Mouse (Mus musculus): ENCODE results near the gene Rassf5.
"Not testable (repeated sequence)": the region's sequence is repeated elsewhere in the genome, so short reads cannot be mapped to it uniquely, and the experiment has no call there.

Gene Rassf5

GRCm38 (mm10) chr1:131252516-131253250 is 7.6 kb upstream of the Rassf5 start:
- not testable (repeated sequence) for DNase-seq

DNA sequence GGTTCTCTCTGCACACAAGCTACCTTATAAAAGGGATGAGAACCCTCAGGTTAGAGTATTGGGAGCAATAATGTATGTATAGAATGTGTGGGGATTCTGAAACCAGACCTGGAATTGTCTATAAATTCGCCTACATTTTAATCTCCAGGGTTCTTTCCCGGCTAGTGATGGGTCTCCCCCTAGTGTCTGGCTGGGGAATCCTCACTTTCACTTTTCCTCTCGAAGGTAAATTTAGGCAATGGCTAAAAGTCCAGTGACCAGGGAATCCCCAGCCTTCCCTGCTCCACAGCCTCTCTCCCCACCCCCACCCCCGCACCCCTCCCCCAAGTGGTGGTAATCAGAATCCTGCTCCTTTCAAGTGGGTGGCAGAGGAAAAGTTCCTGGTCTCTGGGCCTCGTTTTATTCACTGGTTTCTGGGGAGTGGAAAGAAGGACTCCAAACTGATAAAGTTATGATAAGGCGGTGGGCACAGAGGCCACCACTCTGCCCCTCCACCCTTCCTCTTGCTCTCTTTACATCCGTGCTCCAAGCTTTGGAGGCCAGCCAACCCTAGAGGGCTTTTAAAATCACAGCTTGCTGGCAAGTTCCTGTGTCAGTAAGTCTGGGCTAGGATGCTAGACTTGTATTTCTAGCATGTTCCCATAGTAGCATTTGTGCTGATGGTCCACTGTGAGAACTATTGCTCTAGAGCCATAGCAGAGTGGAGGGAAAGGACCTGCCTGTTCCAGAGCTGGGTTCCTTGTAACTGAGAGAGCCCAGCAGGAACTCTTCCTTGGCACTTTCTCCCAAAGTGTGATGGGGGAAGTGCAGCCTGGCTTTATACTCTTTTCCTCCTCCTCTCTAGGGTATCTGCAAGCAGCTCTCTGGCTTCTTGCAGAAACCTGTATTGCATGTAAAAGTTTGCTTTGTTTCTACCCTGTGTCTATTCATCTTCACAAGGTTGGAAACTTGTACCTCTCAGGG is 1.7 kb upstream of the Rassf5 start:
- no peak for DNase-seq

DNA sequence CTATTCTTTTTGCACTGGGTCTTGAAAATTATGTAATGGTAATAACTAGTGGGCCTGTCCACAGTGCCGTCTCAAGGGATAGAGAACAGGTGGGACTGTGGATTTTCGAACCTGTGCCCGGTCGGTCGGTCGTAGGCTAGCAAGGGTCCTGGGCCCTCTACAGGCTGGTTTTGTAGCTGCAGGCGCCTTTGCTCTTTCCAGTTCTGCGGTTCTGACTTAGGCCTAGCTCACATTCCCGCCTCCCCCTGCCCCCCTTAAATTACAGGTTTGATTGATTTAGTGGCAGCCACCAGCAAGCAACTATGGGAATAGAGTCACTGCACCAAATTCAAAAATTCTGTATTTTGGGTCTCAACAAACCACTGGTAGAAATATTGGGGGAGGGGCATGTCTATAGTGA is 868 bp upstream of the Rassf5 start:
- DNase-seq = no peak

DNA sequence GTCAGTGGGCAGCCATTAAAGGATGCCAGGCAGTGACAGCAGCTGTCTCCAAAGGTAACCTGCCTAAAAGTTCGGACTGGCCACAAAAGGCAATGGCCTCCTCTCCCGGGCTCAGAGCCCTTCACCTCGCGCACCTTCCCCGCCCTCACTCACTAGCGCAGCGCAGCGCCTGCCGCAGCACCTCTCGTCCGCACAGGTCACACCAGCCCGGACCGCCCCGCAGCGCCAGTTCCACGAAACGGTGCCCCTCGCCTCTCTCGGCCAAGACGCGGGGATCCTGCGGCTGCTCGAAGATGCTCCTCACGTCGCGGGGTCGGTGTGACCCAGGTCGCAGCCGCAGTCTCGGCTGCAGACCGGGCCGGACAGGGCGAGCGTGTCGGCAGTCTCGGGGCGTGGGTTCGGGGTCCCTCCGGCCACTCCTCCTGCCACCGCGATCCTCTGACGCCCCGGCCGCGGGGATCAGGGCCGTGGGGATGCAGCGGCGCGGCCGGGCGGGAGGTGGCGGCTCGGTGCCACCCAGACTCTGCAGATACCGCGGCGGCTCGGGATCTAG is 446 bp downstream of the Rassf5 start:
- DNase-seq = peak; percentile 27

GRCm38 (mm10) chr1:131242956-131243355 is 2.1 kb downstream of the Rassf5 start:
- DNase-seq = no peak

- no peak for DNase-seq
These were observed 5.4 kb downstream of the Rassf5 start for GRCm38 (mm10) chr1:131239576-131240193.

GRCm38 (mm10) chr1:131238931-131239381 is 6.1 kb downstream of the Rassf5 start:
- peak; percentile 33 for DNase-seq

DNA sequence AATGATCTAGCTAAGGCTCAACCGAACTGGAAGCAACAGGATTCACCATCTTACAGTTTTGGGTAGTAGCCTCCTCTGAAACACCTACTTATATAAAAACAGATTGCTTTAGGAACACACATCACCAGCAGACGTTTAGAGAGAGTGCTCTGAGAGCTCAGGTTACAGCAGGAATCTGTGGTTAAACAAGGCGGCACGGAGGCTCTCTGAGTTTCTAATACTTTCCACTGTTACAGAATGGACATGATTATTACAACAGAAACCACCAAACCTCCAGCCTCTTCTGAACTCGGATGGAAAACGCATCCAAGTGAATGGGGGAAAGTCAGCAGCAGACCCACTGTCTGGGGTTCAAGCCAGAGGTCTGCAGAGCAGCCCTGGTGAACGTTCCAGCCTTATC is 9.0 kb downstream of the Rassf5 start:
- DNase-seq = no peak

GRCm38 (mm10) chr1:131233527-131233926 is 11.5 kb downstream of the Rassf5 start:
- no peak for DNase-seq

- no peak for DNase-seq
These were observed 16.4 kb downstream of the Rassf5 start for GRCm38 (mm10) chr1:131228659-131229058.

- DNase-seq = no peak
These were observed 16.8 kb downstream of the Rassf5 start for GRCm38 (mm10) chr1:131228225-131228624.

- DNase-seq = no peak
These were observed 20.1 kb downstream of the Rassf5 start for GRCm38 (mm10) chr1:131224848-131225471.

- no peak for DNase-seq
These were observed 21.7 kb downstream of the Rassf5 start for GRCm38 (mm10) chr1:131223345-131223744.

- DNase-seq = no peak
These were observed 23.1 kb downstream of the Rassf5 start for GRCm38 (mm10) chr1:131221822-131222590.

GRCm38 (mm10) chr1:131218933-131219332 is 26.1 kb downstream of the Rassf5 start:
- DNase-seq = no peak

- peak; percentile 15 for DNase-seq
These were observed 31.7 kb downstream of the Rassf5 start for GRCm38 (mm10) chr1:131213361-131213760.

DNA sequence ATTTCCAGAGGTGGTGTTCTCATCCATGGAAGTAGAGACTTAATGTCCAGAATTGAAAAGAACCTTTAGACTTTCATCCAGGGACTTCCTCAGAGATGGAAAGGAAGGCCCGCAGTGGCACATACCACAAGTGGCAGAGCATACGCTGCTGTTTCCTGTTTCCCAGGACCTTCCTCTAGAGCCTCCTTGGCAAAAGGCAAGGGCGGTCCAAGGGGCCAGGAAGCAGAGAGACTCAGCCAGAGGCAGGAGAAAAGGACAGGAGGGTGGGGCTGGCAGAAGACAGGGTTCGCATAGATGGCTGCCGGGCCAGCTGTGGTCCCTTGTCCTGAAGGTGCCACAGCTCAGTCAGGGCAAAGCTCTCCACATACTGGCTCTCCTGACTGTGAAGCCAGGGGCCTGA is 32.1 kb downstream of the Rassf5 start:
- no peak for DNase-seq

DNA sequence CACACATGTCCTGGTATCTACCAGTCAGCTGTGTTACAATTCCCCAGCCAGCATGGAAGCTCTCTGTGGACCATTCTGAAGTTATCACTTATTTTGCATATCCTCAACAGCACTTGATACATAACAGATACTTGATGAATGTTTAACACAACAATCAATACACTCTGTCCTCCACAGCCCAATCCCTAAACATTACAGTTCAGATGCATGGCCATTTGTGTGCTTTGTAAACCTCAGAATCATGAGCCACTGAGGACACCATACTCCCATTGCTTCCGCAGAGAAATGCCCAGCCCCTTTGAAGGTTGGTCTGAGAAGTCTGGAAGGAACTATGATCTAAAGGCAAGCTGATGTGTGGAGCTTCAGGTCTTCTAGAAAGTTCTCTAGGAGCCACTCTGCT is 33.4 kb downstream of the Rassf5 start:
- no peak for DNase-seq

DNA sequence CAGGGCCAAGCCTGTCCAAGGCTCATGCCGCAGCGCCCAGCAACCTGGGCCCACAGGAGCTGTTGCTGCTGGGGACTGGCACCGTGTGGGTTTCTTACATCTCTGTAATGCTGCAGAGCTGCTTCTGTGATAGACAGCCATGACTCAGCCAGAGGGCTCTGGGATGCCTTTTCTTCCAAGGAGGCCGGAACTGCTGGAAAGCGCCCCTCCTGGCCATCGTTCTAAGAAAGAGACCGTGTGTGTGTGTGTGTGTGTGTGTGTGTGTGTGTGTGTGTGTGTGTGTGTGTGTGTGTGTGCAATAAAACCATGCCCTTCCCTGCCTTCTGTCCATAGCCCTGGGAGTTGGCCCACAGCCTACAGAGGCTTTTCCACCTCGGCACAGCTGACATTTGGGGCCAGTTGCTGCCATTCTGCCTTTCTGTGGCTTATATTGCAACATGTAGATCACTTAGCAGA is 35.1 kb downstream of the Rassf5 start:
- DNase-seq = peak; percentile 42

DNA sequence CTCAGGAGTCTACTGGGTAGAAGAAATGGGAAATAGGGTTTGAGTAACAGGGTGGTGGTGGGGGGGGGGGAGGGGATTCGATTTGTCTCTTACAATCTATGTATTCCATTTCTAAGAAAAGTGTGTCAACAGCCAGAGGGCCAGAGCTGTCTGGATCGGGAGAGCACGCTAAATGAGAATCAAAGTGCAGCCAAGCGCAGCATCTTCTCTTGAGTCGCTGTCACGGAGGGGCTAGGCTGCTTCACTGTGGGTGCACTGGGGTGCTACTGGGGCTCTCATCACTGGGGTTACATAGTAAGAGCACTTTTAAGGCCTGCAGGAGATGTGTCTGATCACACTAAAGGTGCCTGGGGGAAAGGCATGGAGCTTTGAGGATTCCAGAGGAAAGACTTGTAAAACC is 36.3 kb downstream of the Rassf5 start:
- DNase-seq = no peak

GRCm38 (mm10) chr1:131208081-131208480 is 37.0 kb downstream of the Rassf5 start:
- DNase-seq = no peak

- peak; percentile 42 for DNase-seq
These were observed 37.5 kb downstream of the Rassf5 start for GRCm38 (mm10) chr1:131207531-131207930.
